Mouse (Mus musculus): ENCODE data around the gene Kcnj12. TPM values are rescaled to one million over a fixed set of nuclear protein-coding genes. Genes with fewer than 3 reads are reported as not detected.

Kcnj12 gene
- polyA plus RNA-seq, 1 experiment: not detected

GRCm38 (mm10) chr11:61067133-61067835 lies 44.9 kb downstream of the Kcnj12 start:
- H3K36me3 ChIP-seq (replicated peaks; ENCODE audit: low read length): no peaks in the 10 kb centered on the region
- peaks cover 86% of the 10 kb centered on the region for H3K27me3 ChIP-seq (replicated peaks)
- no peaks in the 10 kb centered on the region for H3K9me3 ChIP-seq
- no peak overlapping the region for H3K4me3 ChIP-seq (replicated peaks)
- H3K4me1 ChIP-seq: peaks cover 5% of the 10 kb centered on the region; the same call in 1 of the 2 replicates
- TF ChIP-seq FLI1 (IDR thresholded peaks at IDR 0.05; ENCODE audit: low read length): no peak
- TF ChIP-seq GATA1 (IDR thresholded peaks at IDR 0.05; ENCODE audit: borderline replicate concordance, low read length): no peak

DNA sequence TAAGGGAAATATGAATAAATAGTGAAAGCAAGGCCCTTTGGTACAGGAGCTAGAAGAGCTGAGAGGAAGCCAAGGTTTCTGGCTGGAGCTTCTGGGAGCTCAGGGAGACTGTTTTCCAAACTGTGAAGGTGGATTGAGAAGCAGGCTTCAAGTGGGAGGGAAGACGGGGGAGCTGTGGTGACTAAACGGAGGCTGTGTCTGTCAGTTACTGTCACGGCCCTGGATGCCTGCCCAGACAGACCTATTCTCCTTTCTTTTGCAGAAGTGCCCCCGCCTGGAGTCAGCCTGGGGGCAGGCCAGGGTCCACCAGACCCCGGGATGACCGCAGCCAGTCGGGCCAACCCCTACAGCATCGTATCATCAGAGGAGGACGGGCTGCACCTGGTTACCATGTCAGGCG lies 46.5 kb downstream of the Kcnj12 start:
- Histone ChIP-seq H3K36me3 (replicated peaks; ENCODE audit: low read length) (no peaks in the 10 kb centered on the region), H3K4me1 (0 out of 2 replicates have a peak, but pooled peaks cover 3% of the 10 kb centered on the region), H3K27me3 (replicated peaks) (peaks cover 82% of the 10 kb centered on the region), H3K4me3 (replicated peaks) (no peak overlapping the region), H3K9me3 (no peaks in the 10 kb centered on the region)
- TF ChIP-seq FLI1 (IDR thresholded peaks at IDR 0.05; ENCODE audit: low read length) (no peak), GATA1 (IDR thresholded peaks at IDR 0.05; ENCODE audit: borderline replicate concordance, low read length) (no peak)

DNA sequence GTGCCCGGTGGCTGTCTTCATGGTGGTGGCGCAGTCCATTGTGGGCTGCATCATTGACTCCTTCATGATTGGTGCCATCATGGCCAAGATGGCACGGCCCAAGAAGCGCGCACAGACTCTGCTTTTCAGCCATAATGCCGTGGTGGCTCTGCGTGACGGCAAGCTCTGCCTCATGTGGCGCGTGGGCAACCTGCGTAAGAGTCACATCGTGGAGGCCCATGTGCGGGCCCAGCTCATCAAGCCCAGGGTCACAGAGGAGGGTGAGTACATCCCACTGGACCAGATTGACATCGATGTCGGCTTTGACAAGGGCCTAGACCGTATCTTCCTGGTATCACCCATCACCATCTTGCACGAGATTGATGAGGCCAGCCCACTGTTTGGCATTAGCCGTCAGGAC lies 47.3 kb downstream of the Kcnj12 start:
- H3K4me3 ChIP-seq (replicated peaks): no peak overlapping the region
- no peaks in the 10 kb centered on the region for H3K36me3 ChIP-seq (replicated peaks; ENCODE audit: low read length)
- H3K9me3 ChIP-seq: no peaks in the 10 kb centered on the region
- TF ChIP-seq FLI1 (IDR thresholded peaks at IDR 0.05; ENCODE audit: low read length) (no peak), GATA1 (IDR thresholded peaks at IDR 0.05; ENCODE audit: borderline replicate concordance, low read length) (no peak)
- 0 out of 2 replicates have a peak, but pooled peaks cover 3% of the 10 kb centered on the region for H3K4me1 ChIP-seq
- peaks cover 82% of the 10 kb centered on the region for H3K27me3 ChIP-seq (replicated peaks)

DNA sequence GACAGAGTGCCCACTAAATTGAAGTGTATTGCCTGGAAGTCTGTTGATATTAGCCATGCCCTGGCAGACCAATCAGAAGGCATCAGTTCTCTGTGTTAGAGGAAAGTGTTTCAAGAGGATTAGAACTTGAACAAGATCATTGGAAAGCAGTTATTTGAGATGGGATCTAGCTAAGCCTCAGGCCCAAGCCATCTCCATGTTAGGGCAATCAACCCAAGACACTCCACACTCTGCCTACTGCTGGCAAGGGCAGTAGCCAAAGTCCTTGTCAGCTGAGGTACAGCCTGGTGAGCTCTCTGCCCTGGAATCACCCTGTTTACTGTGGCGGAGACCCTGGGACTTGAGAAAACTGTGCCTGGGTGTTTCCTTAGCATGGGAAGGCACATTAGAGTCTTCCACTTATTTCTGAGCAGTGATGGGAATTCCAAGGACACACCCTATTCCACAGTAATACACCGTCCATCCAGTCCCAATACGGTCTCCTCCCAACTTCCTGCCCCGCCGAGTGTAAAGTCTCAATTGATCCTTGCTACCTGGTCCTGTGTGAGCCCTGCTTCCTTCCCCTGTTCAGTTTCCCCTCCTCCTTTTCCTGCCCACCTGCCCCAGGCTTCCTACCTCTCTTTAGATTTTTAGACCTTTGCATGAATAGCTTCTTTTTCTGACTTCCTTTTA lies 52.4 kb downstream of the Kcnj12 start:
- peaks cover 8% of the 10 kb centered on the region for H3K4me1 ChIP-seq
- H3K27me3 ChIP-seq (replicated peaks): peaks cover 66% of the 10 kb centered on the region
- H3K36me3 ChIP-seq (replicated peaks; ENCODE audit: low read length): no peaks in the 10 kb centered on the region
- no peak for TF ChIP-seq FLI1 (IDR thresholded peaks at IDR 0.05; ENCODE audit: low read length)
- no peak for TF ChIP-seq GATA1 (IDR thresholded peaks at IDR 0.05; ENCODE audit: borderline replicate concordance, low read length)
- no peak overlapping the region for H3K4me3 ChIP-seq (replicated peaks)
- H3K9me3 ChIP-seq: no peaks in the 10 kb centered on the region

DNA sequence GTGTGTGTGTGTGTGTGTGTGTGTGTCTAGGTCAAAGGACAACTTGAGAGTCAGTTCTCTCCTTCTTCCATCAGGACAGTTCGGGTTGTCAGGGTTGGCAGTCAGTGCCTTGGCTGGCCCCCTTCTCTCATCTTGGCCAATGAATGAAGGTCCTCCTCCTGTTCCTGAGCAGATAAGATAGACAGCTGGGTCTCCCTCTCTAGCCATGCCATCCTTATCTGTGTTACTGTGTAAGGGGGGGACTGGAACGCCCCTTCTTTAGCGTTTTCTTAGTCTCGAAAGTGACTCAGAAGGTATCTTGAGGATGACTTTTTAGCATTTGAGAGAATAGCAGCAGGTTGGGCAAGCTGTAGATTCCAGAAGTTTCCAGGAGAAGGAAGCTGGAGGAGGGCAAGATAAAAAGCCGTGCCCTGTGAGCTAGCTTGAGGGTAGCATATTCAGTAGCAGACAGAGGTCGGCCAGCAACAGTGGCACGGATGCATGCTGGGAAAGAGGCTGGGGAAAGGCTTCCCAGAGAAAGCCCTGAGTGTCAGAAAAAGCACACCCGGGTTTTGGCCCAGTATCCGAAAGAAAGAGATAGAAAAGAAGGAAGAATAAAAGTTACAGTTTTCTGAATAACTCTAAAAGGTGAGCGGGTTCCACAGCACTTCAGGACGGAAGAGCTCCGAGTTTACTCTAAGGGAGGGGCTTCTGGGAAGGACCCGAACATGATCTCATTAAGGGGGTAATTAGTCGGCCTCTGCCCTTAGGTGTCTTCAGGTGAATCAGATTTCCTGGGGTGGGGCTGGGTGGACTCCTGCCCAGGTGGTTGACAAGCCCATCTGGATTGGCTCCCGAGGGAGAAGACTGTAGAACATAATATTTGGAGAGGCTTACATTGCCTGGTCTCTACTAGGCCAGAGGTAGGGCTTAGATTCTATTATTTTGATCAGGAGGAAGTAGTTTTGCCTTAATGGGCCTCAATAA lies 53.3 kb downstream of the Kcnj12 start:
- TF ChIP-seq GATA1 (IDR thresholded peaks at IDR 0.05; ENCODE audit: borderline replicate concordance, low read length): no peak
- TF ChIP-seq FLI1 (IDR thresholded peaks at IDR 0.05; ENCODE audit: low read length): no peak
- H3K36me3 ChIP-seq (replicated peaks; ENCODE audit: low read length): no peaks in the 10 kb centered on the region
- no peaks in the 10 kb centered on the region for H3K9me3 ChIP-seq
- peaks cover 8% of the 10 kb centered on the region for H3K4me1 ChIP-seq
- no peak overlapping the region for H3K4me3 ChIP-seq (replicated peaks)
- peaks cover 66% of the 10 kb centered on the region for H3K27me3 ChIP-seq (replicated peaks)

- no peaks in the 10 kb centered on the region for H3K9me3 ChIP-seq
- H3K36me3 ChIP-seq (replicated peaks; ENCODE audit: low read length): no peaks in the 10 kb centered on the region
- TF ChIP-seq FLI1 (IDR thresholded peaks at IDR 0.05; ENCODE audit: low read length): no peak
- no peaks in the 10 kb centered on the region for H3K4me1 ChIP-seq
- peaks cover 68% of the 10 kb centered on the region for H3K27me3 ChIP-seq (replicated peaks)
- no peak overlapping the region for H3K4me3 ChIP-seq (replicated peaks)
Observed at GRCm38 (mm10) chr11:61081624-61082023, 59.3 kb downstream of the Kcnj12 start.

DNA sequence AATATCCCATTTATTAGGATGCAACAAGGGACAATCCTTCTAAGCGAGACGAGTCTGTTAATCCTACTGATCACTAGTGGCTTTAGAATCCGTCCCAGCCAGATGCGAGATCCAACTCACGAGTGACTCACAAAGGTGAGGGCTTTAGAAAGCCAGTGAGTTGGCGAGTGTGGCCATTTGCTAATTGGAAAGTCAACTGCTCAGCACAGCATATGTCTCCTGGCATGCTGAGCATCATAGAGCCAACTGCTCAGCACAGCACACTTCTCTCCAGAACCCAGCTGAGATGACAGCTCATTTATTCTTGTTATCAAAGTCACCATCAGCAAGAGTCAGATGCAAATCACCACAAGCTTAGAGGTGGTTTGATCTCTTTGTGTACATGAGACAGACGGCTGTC lies 67.8 kb downstream of the Kcnj12 start:
- Histone ChIP-seq H3K36me3 (replicated peaks; ENCODE audit: low read length) (no peaks in the 10 kb centered on the region), H3K27me3 (replicated peaks) (peaks cover 37% of the 10 kb centered on the region), H3K4me1 (peaks cover 7% of the 10 kb centered on the region), H3K4me3 (replicated peaks) (no peak overlapping the region), H3K9me3 (peaks cover 10% of the 10 kb centered on the region)
- TF ChIP-seq FLI1 (IDR thresholded peaks at IDR 0.05; ENCODE audit: low read length) (no peak), GATA1 (IDR thresholded peaks at IDR 0.05; ENCODE audit: borderline replicate concordance, low read length) (no peak)

GRCm38 (mm10) chr11:61091192-61091591 lies 68.8 kb downstream of the Kcnj12 start:
- H3K4me3 ChIP-seq (replicated peaks): no peak overlapping the region
- TF ChIP-seq FLI1 (IDR thresholded peaks at IDR 0.05; ENCODE audit: low read length): no peak
- TF ChIP-seq GATA1 (IDR thresholded peaks at IDR 0.05; ENCODE audit: borderline replicate concordance, low read length): no peak
- peaks cover 33% of the 10 kb centered on the region for H3K27me3 ChIP-seq (replicated peaks)

GRCm38 (mm10) chr11:61091642-61092262 lies 69.4 kb downstream of the Kcnj12 start:
- H3K9me3 ChIP-seq: peaks cover 13% of the 10 kb centered on the region
- no peaks in the 10 kb centered on the region for H3K36me3 ChIP-seq (replicated peaks; ENCODE audit: low read length)
- H3K4me3 ChIP-seq (replicated peaks): no peak overlapping the region
- peaks cover 7% of the 10 kb centered on the region for H3K4me1 ChIP-seq
- TF ChIP-seq FLI1 (IDR thresholded peaks at IDR 0.05; ENCODE audit: low read length): no peak
- TF ChIP-seq GATA1 (IDR thresholded peaks at IDR 0.05; ENCODE audit: borderline replicate concordance, low read length): no peak
- H3K27me3 ChIP-seq (replicated peaks): peaks cover 34% of the 10 kb centered on the region

More at GRCm38 (mm10) chr11:61091192-61091591, 68.8 kb downstream of the Kcnj12 start:
- Histone ChIP-seq H3K4me1 (peaks cover 7% of the 10 kb centered on the region), H3K36me3 (replicated peaks; ENCODE audit: low read length) (no peaks in the 10 kb centered on the region), H3K9me3 (peaks cover 13% of the 10 kb centered on the region)
